ENCODE assay signal across 9 mouse cellular contexts in genomic region chr8:79350805-79351204, GRCm38 (mm10). TPM values are rescaled to one million over a fixed set of nuclear protein-coding genes. Genes with fewer than 3 reads are reported as not detected.
A peak's percentile ranks its signal among the peaks of the same experiment; 100 is the strongest.
DNase-seq lines count a peak whose midpoint lies in the region; ATAC-seq and TF ChIP-seq lines count a peak whose summit lies in the region.
"Had no signal": no experiment of that assay in that cellular context is flagged by ENCODE, and none has a peak within 500 bp of the region (broad histone marks: within the 10 kb centered on the region; RNA-seq: fewer than 3 reads in every experiment).

No protein-coding gene starts in this region.

- DNase-seq in heart, postnatal 14 days = no peak
- DNase-seq in lung, embryonic 14.5 days = no peak
- no peak for DNase-seq in lung, adult 18-20 months
- DNase-seq in adrenal gland, adult 8-10 months = no peak

- no peak for TF ChIP-seq CTCF in lung, embryonic 14.5 days (IDR thresholded peaks at IDR 0.05; ENCODE audit: low read depth)
- TF ChIP-seq CTCF in intestine, postnatal 0 days (IDR thresholded peaks at IDR 0.05; ENCODE audit: low read depth) = no peak

- H3K36me3 ChIP-seq in heart, embryonic 12.5 days = peaks cover 55% of the 10 kb centered on the region
- peaks cover 53% of the 10 kb centered on the region for H3K36me3 ChIP-seq in lung, embryonic 14.5 days (ENCODE audit: insufficient read depth)
- H3K36me3 ChIP-seq in embryonic facial prominence, embryonic 15.5 days = peaks cover 42% of the 10 kb centered on the region
- peaks cover 43% of the 10 kb centered on the region; the same call in 1 of the 2 replicates for H3K36me3 ChIP-seq in intestine, postnatal 0 days (ENCODE audit: control insufficient read depth, insufficient read depth)

- ATAC-seq in heart, embryonic 12.5 days (ENCODE audit: insufficient number of reproducible peaks, low FRiP score) = no peak
- no peak for ATAC-seq in lung, embryonic 14.5 days (ENCODE audit: insufficient read depth)
- ATAC-seq in embryonic facial prominence, embryonic 15.5 days (ENCODE audit: insufficient number of reproducible peaks, low FRiP score, low TSS enrichment, low read depth) = no peak
- ATAC-seq in intestine, postnatal 0 days = no peak
- ATAC-seq in inflammation-experienced regulatory T-cells, adult 6 months = no peak
- ATAC-seq: CD4-positive, CD25-positive, alpha-beta regulatory T cell, adult 4 months had no signal

- no peak overlapping the region for H3K9ac ChIP-seq in heart, embryonic 12.5 days
- H3K9ac ChIP-seq in lung, embryonic 14.5 days = no peak overlapping the region
- no peak overlapping the region for H3K9ac ChIP-seq in embryonic facial prominence, embryonic 15.5 days
- no peak overlapping the region for H3K9ac ChIP-seq in intestine, postnatal 0 days (ENCODE audit: low read depth, low read length)

- peaks cover 7% of the 10 kb centered on the region for H3K4me1 ChIP-seq in heart, embryonic 12.5 days (replicated peaks)
- no peaks in the 10 kb centered on the region for H3K4me1 ChIP-seq in lung, embryonic 14.5 days (ENCODE audit: insufficient read depth)
- H3K4me1 ChIP-seq in embryonic facial prominence, embryonic 15.5 days = peaks cover 39% of the 10 kb centered on the region
- H3K4me1 ChIP-seq in intestine, postnatal 0 days (replicated peaks; ENCODE audit: control insufficient read depth, insufficient read depth, low read length) = no peaks in the 10 kb centered on the region

- H3K27ac ChIP-seq in heart, embryonic 12.5 days (ENCODE audit: poor library complexity, severe bottlenecking) = peak overlapping the region; percentile 37; the same call in 1 of the 2 replicates
- H3K27ac ChIP-seq in lung, embryonic 14.5 days (ENCODE audit: low read depth) = peak overlapping the region; percentile 44; the same call in 1 of the 2 replicates
- peak overlapping the region; percentile 58; the same call in 1 of the 2 replicates for H3K27ac ChIP-seq in embryonic facial prominence, embryonic 15.5 days (replicated peaks)
- H3K27ac ChIP-seq in intestine, postnatal 0 days (ENCODE audit: low read depth, low read length) = 0 out of 2 replicates have a peak overlapping the region, but pooled peaks have one; percentile 5

- H3K4me3 ChIP-seq in heart, embryonic 12.5 days = no peak overlapping the region
- no peak overlapping the region for H3K4me3 ChIP-seq in lung, embryonic 14.5 days (ENCODE audit: low read depth, low read length)
- H3K4me3 ChIP-seq in embryonic facial prominence, embryonic 15.5 days (replicated peaks) = no peak overlapping the region
- H3K4me3 ChIP-seq in intestine, postnatal 0 days (ENCODE audit: low read depth, low read length) = no peak overlapping the region

- 65% methylated on average over 3 of the region's 3 CpGs for WGBS in heart, embryonic 12.5 days
- 67% methylated on average over 3 of the region's 3 CpGs for WGBS in lung, embryonic 14.5 days
- 49% methylated on average over 3 of the region's 3 CpGs for whole genome bisulfite sequencing in embryonic facial prominence, embryonic 15.5 days
- 63% methylated on average over 3 of the region's 3 CpGs for WGBS in intestine, postnatal 0 days

- no peaks in the 10 kb centered on the region for H3K9me3 ChIP-seq in heart, embryonic 12.5 days (replicated peaks)
- no peaks in the 10 kb centered on the region for H3K9me3 ChIP-seq in lung, embryonic 14.5 days (ENCODE audit: low read depth, low read length)
- H3K9me3 ChIP-seq in embryonic facial prominence, embryonic 15.5 days (replicated peaks) = no peaks in the 10 kb centered on the region
- no peaks in the 10 kb centered on the region for H3K9me3 ChIP-seq in intestine, postnatal 0 days (ENCODE audit: control insufficient read depth)

- intact Hi-C loops in heart, postnatal 14 days (cut with DNase I) = no loop called here

- H3K4me2 ChIP-seq in heart, embryonic 12.5 days = no peak overlapping the region
- H3K4me2 ChIP-seq in lung, embryonic 14.5 days = no peak overlapping the region
- no peak overlapping the region for H3K4me2 ChIP-seq in embryonic facial prominence, embryonic 15.5 days (replicated peaks)
- H3K4me2 ChIP-seq in intestine, postnatal 0 days (replicated peaks; ENCODE audit: low read depth) = no peak overlapping the region

- H3K27me3 ChIP-seq in heart, embryonic 12.5 days (replicated peaks) = no peaks in the 10 kb centered on the region
- no peaks in the 10 kb centered on the region for H3K27me3 ChIP-seq in lung, embryonic 14.5 days (ENCODE audit: insufficient read depth, low read length)
- H3K27me3 ChIP-seq in embryonic facial prominence, embryonic 15.5 days = no peaks in the 10 kb centered on the region
- no peaks in the 10 kb centered on the region for H3K27me3 ChIP-seq in intestine, postnatal 0 days (replicated peaks; ENCODE audit: control insufficient read depth, insufficient read depth, low read length)

RNA-seq across cellular contexts. Expression of gene Smad1, which starts 48.5 kb away (rescaled TPM):
- 28.7 and 31.5 TPM in 2 replicates for polyA plus RNA-seq in heart, embryonic 12.5 days (2016; fragmentation: Nextera tagmentation; extraction: Ambion mirVana)
- total RNA-seq in heart, postnatal 14 days (2021) = 10 to 100 TPM; 24.3 to 24.6 TPM
- 52.1 and 52.2 TPM in 2 replicates for polyA plus RNA-seq in lung, embryonic 14.5 days (2014; fragmentation: Nextera tagmentation; extraction: Ambion mirVana)
- 56.0 and 61.4 TPM in 2 replicates for polyA plus RNA-seq in embryonic facial prominence, embryonic 15.5 days (2015; fragmentation: Nextera tagmentation; extraction: Ambion mirVana)
- 27.3 and 27.4 TPM in 2 replicates for polyA plus RNA-seq in intestine, postnatal 0 days (2015; fragmentation: Nextera tagmentation; extraction: Ambion mirVana)
- total RNA-seq in adrenal gland, adult 8-10 months (2022) = 10 to 100 TPM; 24.2 to 37.3 (median 28.3) TPM
- 1 to 10 TPM; 2.9 to 8.1 (median 7.1) TPM for polyA plus RNA-seq in inflammation-experienced regulatory T-cells, adult 6 months (2017; shearing (Covaris generic))

RNA-seq across cellular contexts. Expression of gene Mmaa, which starts 56.1 kb away (rescaled TPM):
- 11.1 and 12.1 TPM in 2 replicates for polyA plus RNA-seq in heart, embryonic 12.5 days (2016; fragmentation: Nextera tagmentation; extraction: Ambion mirVana)
- total RNA-seq in heart, postnatal 14 days (2021) = 10 to 100 TPM; 30.5 to 32.0 TPM
- 9.5 and 9.9 TPM in 2 replicates for polyA plus RNA-seq in lung, embryonic 14.5 days (2014; fragmentation: Nextera tagmentation; extraction: Ambion mirVana)
- polyA plus RNA-seq in embryonic facial prominence, embryonic 15.5 days (2015; fragmentation: Nextera tagmentation; extraction: Ambion mirVana) = 16.3 and 16.5 TPM in 2 replicates
- 7.2 and 8.2 TPM in 2 replicates for polyA plus RNA-seq in intestine, postnatal 0 days (2015; fragmentation: Nextera tagmentation; extraction: Ambion mirVana)
- total RNA-seq in adrenal gland, adult 8-10 months (2022) = 10 to 100 TPM; 23.9 to 36.8 (median 28.8) TPM
- polyA plus RNA-seq in inflammation-experienced regulatory T-cells, adult 6 months (2017; shearing (Covaris generic)) = 1 to 10 TPM; 6.0 to 8.7 (median 6.5) TPM

Comparison
In these comparisons a context has a peak if more than half of its experiments do, and no peak if none do; other contexts are left out.
1. H3K27ac ChIP-seq: peak in every context shown above with its lines; median percentile 58 in embryonic facial prominence, embryonic 15.5 days; 44 in lung, embryonic 14.5 days; 37 in heart, embryonic 12.5 days; 5 in intestine, postnatal 0 days.